Mouse (Mus musculus) ES-E14 (cell line): ENCODE data around the gene Rapgef6.

Source experiments
- CHD2 ChIP-seq: IDR thresholded peaks from 2 replicates; pipeline ENCODE4 v1.6.1; 2014; ENCODE audit warnings: mild to moderate bottlenecking, low read depth, low read length, inconsistent platforms
- HCFC1 ChIP-seq: IDR thresholded peaks from 2 replicates; pipeline ENCODE4 v1.6.1; 2012; ENCODE audit warnings: low read length, inconsistent platforms, borderline replicate concordance; ENCODE audit not compliant: insufficient read depth
- ZC3H11A ChIP-seq: IDR thresholded peaks from 2 replicates; pipeline ENCODE4 v1.6.1; 2012; ENCODE audit warnings: low read depth, mild to moderate bottlenecking, inconsistent platforms, low read length, borderline replicate concordance

DNA sequence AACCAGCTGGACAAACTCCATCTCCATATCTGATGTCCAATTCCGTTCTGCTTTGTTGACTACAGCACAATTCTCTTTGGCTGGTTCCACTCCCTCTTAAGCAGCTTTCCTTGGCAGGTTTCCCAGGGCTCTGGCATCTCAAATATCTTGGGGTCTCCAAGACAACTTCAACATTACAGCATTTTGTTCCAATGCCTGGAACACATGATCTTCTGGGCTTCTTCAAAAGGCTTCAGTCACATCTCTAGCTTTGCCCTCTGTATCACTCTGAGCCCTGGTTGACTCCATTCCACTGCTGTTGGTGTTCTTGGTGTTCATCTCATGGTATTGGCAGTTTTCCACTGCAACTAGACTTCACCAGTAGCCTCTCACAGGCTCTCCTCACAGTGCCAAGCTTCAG lies 7.7 kb downstream of the Rapgef6 start:
- TF ChIP-seq HCFC1 = no peak
- no peak for TF ChIP-seq ZC3H11A
- TF ChIP-seq CHD2 = no peak
